Mouse (Mus musculus) megakaryocyte, embryonic 14.5 days (primary cell): ENCODE measurements around the gene Mterf4.

ENCODE experiments used
- FLI1 ChIP-seq: IDR thresholded peaks from 2 replicates; pipeline ENCODE4 v1.6.1; 2012; ENCODE audit warnings: low read length, inconsistent platforms, mixed read lengths
- GATA1 ChIP-seq: IDR thresholded peaks from 3 replicates; pipeline ENCODE4 v1.6.1; 2012; ENCODE audit warnings: mixed read lengths, low read length, inconsistent platforms, borderline replicate concordance

- TF ChIP-seq GATA1 (no peak), FLI1 (no peak)
These were observed 37.5 kb downstream of the Mterf4 start for GRCm38 (mm10) chr1:93268246-93268645.
